Mouse (Mus musculus): ENCODE measurements at regions not wholly inside any gene's neighbourhood (a gene's known extent, or its start where the extent isn't known, plus 50 kb on each side); places are given as distances from the start of the nearest gene placed in this dataset.

DNA sequence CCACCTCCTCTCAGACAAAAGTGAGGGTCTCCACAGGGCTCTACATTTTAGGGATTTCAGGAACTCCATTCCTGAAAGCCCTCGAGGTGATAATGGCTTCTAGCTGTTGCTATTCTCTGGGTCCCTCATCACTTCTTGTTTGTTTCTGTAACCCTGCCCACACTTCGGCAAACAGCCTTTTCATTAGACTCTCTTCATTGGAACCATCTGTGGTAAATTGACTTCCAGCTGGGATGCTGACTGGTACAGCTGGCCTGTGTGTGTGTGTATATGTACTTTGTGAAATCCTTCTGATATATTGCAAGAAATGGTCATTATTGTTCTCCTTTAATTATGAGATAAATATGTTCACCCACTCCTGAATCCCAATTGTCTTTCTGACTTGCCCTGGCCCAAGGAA is 50.3 kb downstream of the Gm10192 start:
- no peaks in the 10 kb centered on the region for H3K36me3 ChIP-seq (ENCODE audit: control insufficient read depth, insufficient read depth, low read length)
- H3K9ac ChIP-seq (ENCODE audit: low read depth, low read length): no peak overlapping the region
- no peak overlapping the region for H3K4me2 ChIP-seq (replicated peaks; ENCODE audit: low read depth, low read length)
- no peaks in the 10 kb centered on the region for H3K9me3 ChIP-seq (ENCODE audit: control insufficient read depth, low read length)
- no peak for DNase-seq (ENCODE audit: low spot score)
- H3K27me3 ChIP-seq (ENCODE audit: control insufficient read depth, insufficient read depth, low read length): no peaks in the 10 kb centered on the region
- no peak for ATAC-seq (ENCODE audit: low FRiP score)
- no peak overlapping the region for H3K27ac ChIP-seq (ENCODE audit: low read depth, low read length)
- 40% methylated on average over 2 of the region's 2 CpGs for WGBS
- H3K4me3 ChIP-seq (ENCODE audit: low read depth, low read length): no peak overlapping the region
- no peaks in the 10 kb centered on the region for H3K4me1 ChIP-seq (replicated peaks; ENCODE audit: control insufficient read depth, insufficient read depth, low read length)

DNA sequence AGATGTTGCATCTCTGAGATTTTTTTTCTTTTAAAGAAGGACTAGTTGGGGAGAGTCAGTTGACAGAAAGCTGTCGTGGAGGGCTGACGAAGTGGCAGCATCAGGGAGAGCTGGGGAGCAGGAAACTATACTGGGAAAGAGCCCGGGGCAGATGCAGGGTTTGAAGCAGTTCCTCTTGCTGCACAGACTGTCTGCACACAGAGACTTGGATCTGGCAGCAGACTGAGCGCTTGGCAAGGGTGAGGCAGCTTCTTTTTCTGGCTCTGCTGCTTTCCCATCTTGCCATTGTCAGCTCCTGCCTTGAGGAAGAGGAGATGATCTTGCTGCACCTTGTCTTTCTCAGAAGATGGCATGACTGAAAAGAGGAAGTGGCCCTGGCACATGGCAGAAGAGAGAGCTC is 55.2 kb downstream of the Gm10192 start:
- DNase-seq (ENCODE audit: low spot score): no peak
- 62% methylated on average over 4 of the region's 4 CpGs for WGBS

DNA sequence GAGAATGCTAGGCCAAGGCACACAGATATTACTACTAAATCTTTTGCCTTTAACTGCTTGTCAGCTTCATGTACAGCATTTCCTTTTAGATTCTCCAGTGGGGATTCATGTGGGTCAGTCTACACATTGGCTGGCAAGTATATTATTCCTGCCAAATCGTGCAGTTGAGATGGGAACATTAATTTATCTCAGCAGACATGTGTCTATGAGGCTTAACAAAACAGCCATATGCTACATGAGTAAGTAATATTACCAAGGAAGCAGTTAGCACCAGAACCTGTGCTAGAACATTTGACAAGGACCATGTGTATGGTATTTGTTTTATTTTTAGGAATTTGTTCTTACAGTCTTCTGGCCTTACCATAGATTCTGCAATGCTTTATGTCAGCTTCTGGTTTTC is 59.1 kb downstream of the Gm10192 start:
- DNase-seq (ENCODE audit: low spot score) (no peak), ATAC-seq (ENCODE audit: low FRiP score) (no peak)
- 59% methylated on average over 1 of the region's 1 CpGs for WGBS
- no peaks in the 10 kb centered on the region for H3K27me3 ChIP-seq (ENCODE audit: control insufficient read depth, insufficient read depth, low read length)
- no peaks in the 10 kb centered on the region for H3K9me3 ChIP-seq (ENCODE audit: control insufficient read depth, low read length)
- no peaks in the 10 kb centered on the region for H3K4me1 ChIP-seq (replicated peaks; ENCODE audit: control insufficient read depth, insufficient read depth, low read length)
- no peak overlapping the region for H3K4me2 ChIP-seq (replicated peaks; ENCODE audit: low read depth, low read length)
- no peak overlapping the region for H3K9ac ChIP-seq (ENCODE audit: low read depth, low read length)
- H3K4me3 ChIP-seq (ENCODE audit: low read depth, low read length): no peak overlapping the region
- no peak overlapping the region for H3K27ac ChIP-seq (ENCODE audit: low read depth, low read length)
- no peaks in the 10 kb centered on the region for H3K36me3 ChIP-seq (ENCODE audit: control insufficient read depth, insufficient read depth, low read length)

More for the DNA sequence above, 55.2 kb downstream of the Gm10192 start:
- Histone ChIP-seq H3K36me3 (ENCODE audit: control insufficient read depth, insufficient read depth, low read length) (no peaks in the 10 kb centered on the region), H3K27ac (ENCODE audit: low read depth, low read length) (no peak overlapping the region), H3K27me3 (ENCODE audit: control insufficient read depth, insufficient read depth, low read length) (no peaks in the 10 kb centered on the region), H3K9ac (ENCODE audit: low read depth, low read length) (no peak overlapping the region), H3K4me2 (replicated peaks; ENCODE audit: low read depth, low read length) (no peak overlapping the region), H3K4me3 (ENCODE audit: low read depth, low read length) (no peak overlapping the region), H3K4me1 (replicated peaks; ENCODE audit: control insufficient read depth, insufficient read depth, low read length) (no peaks in the 10 kb centered on the region), H3K9me3 (ENCODE audit: control insufficient read depth, low read length) (no peaks in the 10 kb centered on the region)
- no peak for ATAC-seq (ENCODE audit: low FRiP score)

DNA sequence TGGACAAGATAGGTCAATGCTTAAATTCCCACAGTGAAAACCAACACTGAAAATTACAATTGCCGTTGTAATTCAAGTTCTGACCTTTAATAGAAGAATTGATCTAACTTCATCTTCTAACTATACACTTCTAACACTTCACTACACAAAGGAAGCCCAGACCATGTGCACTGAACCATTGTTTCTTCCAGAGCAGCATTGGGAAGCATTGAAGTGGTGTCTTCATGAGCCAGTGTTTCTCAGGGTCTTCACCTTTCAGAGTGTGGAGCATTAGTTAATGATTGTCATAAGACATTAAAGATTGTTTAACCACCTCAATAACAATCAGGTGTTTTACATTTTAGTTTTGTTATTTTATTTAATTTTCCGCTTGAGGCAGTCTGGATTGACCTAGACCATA is 61.0 kb downstream of the Gm10192 start:
- Histone ChIP-seq H3K4me1 (replicated peaks; ENCODE audit: control insufficient read depth, insufficient read depth, low read length) (no peaks in the 10 kb centered on the region), H3K27ac (ENCODE audit: low read depth, low read length) (no peak overlapping the region), H3K27me3 (ENCODE audit: control insufficient read depth, insufficient read depth, low read length) (no peaks in the 10 kb centered on the region), H3K9me3 (ENCODE audit: control insufficient read depth, low read length) (no peaks in the 10 kb centered on the region), H3K4me3 (ENCODE audit: low read depth, low read length) (no peak overlapping the region), H3K4me2 (replicated peaks; ENCODE audit: low read depth, low read length) (no peak overlapping the region), H3K9ac (ENCODE audit: low read depth, low read length) (no peak overlapping the region), H3K36me3 (ENCODE audit: control insufficient read depth, insufficient read depth, low read length) (no peaks in the 10 kb centered on the region)
- ATAC-seq (ENCODE audit: low FRiP score) (no peak), DNase-seq (ENCODE audit: low spot score) (no peak)
- 85% methylated on average over 2 of the region's 2 CpGs for WGBS

DNA sequence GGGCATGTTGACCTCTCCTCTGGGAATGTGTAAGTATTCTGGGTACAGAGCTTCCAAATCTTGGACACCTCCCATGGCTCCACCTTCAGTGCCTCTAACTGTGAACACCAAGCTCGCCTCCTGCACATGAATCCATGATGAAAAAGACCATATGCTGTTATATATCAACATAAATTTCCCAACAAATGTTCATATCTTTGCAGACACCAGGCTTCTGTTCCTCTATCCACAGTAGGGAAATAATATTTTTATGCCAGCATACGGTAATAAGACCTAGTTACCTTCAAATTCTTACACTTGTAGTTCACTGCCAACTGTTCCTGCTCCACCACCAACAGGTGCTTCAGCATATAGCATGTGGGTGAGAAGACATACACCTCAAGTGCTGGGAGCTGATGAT is 63.5 kb downstream of the Gm10192 start:
- H3K9me3 ChIP-seq (ENCODE audit: control insufficient read depth, low read length): no peaks in the 10 kb centered on the region
- DNase-seq (ENCODE audit: low spot score) (no peak), ATAC-seq (ENCODE audit: low FRiP score) (no peak)
- no peak overlapping the region for H3K27ac ChIP-seq (ENCODE audit: low read depth, low read length)
- H3K4me1 ChIP-seq (replicated peaks; ENCODE audit: control insufficient read depth, insufficient read depth, low read length): no peaks in the 10 kb centered on the region
- H3K4me3 ChIP-seq (ENCODE audit: low read depth, low read length): no peak overlapping the region
- no peak overlapping the region for H3K9ac ChIP-seq (ENCODE audit: low read depth, low read length)
- 95% methylated on average over 2 of the region's 2 CpGs for WGBS
- H3K36me3 ChIP-seq (ENCODE audit: control insufficient read depth, insufficient read depth, low read length): no peaks in the 10 kb centered on the region
- no peak overlapping the region for H3K4me2 ChIP-seq (replicated peaks; ENCODE audit: low read depth, low read length)
- H3K27me3 ChIP-seq (ENCODE audit: control insufficient read depth, insufficient read depth, low read length): no peaks in the 10 kb centered on the region

DNA sequence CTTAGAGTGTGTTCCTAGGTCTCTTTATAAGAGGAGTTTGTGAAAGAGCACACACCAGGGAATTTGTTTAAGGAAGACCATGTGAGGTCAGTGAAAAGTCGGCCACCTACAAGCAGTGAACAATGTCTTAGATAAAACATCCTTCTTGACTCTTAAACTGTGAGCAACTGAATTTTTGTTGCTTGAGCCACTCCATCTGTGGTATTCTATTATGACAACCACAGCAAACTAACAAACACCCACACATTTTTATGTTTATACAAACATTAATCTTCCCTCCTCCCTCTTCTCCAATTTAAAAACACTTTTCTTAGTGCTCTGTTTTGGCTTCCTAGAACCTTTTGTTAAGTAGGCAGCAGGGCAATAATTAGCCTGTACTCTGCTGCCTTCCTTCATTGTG is 66.0 kb downstream of the Gm10192 start:
- no peak overlapping the region for H3K4me3 ChIP-seq (ENCODE audit: low read depth, low read length)
- no peaks in the 10 kb centered on the region for H3K36me3 ChIP-seq (ENCODE audit: control insufficient read depth, insufficient read depth, low read length)
- WGBS: 79% methylated on average over 1 of the region's 1 CpGs
- no peaks in the 10 kb centered on the region for H3K4me1 ChIP-seq (replicated peaks; ENCODE audit: control insufficient read depth, insufficient read depth, low read length)
- H3K27ac ChIP-seq (ENCODE audit: low read depth, low read length): no peak overlapping the region
- no peak for DNase-seq (ENCODE audit: low spot score)
- no peak overlapping the region for H3K4me2 ChIP-seq (replicated peaks; ENCODE audit: low read depth, low read length)
- no peaks in the 10 kb centered on the region for H3K27me3 ChIP-seq (ENCODE audit: control insufficient read depth, insufficient read depth, low read length)
- no peak for ATAC-seq (ENCODE audit: low FRiP score)
- no peaks in the 10 kb centered on the region for H3K9me3 ChIP-seq (ENCODE audit: control insufficient read depth, low read length)
- no peak overlapping the region for H3K9ac ChIP-seq (ENCODE audit: low read depth, low read length)

DNA sequence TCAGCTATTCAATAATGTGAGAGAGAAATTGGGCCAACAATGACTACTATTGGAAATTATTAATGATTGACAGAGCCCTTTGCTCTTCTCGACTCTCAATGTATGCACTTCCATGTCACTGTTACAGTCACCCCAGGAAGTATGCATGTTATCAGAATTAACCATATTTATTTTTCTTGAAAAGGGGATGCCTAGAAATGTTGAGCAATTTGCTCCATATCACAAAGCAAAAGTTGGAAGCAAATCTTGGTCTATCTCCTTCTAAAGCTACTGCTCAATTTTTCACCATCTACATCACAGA is 80.3 kb downstream of the Gm10192 start:
- WGBS: 78% methylated on average over 1 of the region's 1 CpGs
- Histone ChIP-seq H3K4me3 (ENCODE audit: low read depth, low read length) (no peak overlapping the region), H3K9ac (ENCODE audit: low read depth, low read length) (no peak overlapping the region), H3K27ac (ENCODE audit: low read depth, low read length) (no peak overlapping the region), H3K4me1 (replicated peaks; ENCODE audit: control insufficient read depth, insufficient read depth, low read length) (no peaks in the 10 kb centered on the region), H3K9me3 (ENCODE audit: control insufficient read depth, low read length) (no peaks in the 10 kb centered on the region), H3K27me3 (ENCODE audit: control insufficient read depth, insufficient read depth, low read length) (no peaks in the 10 kb centered on the region), H3K36me3 (ENCODE audit: control insufficient read depth, insufficient read depth, low read length) (no peaks in the 10 kb centered on the region), H3K4me2 (replicated peaks; ENCODE audit: low read depth, low read length) (no peak overlapping the region)
- DNase-seq (ENCODE audit: low spot score) (no peak), ATAC-seq (ENCODE audit: low FRiP score) (no peak)

DNA sequence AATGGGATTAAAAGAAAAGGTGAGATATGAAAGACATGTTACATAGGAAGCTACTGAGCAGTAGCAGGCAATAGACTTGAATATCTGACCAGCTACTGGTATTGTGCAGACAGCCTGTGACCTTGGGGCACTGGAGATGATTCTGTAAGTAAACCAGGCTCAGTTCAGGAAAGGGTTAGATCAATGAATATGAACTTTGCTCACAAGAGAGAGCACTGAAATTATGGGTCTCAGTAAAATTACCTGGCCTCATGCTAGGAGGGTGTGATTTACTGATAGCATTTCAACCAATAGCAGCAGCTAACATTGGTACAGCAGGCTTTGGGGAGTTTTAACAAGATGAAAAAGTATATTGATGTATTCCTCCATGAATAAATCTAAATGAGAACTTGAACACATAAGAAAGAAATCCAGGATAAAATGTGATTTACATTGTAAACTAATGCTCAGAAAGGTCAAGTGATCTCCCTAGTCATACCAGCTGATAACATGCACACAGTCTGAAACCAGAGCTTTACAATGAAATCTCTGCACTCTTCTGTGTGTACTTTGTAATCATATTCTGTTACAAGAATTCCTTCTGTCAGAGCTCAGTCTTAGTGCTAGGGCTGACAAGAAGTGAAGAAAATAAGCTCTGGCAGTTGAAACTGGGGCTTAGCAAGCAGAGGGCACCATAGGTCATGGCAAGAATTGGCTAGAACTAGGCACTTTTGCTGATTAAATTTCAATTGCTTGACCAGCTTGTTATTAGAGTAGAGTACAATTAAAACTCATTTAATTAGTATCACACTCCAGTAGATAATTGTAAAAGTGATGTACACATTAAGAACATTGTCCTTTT is 80.8 kb downstream of the Gm10192 start:
- no peaks in the 10 kb centered on the region for H3K27me3 ChIP-seq (ENCODE audit: control insufficient read depth, insufficient read depth, low read length)
- no peak overlapping the region for H3K27ac ChIP-seq (ENCODE audit: low read depth, low read length)
- H3K9me3 ChIP-seq (ENCODE audit: control insufficient read depth, low read length): no peaks in the 10 kb centered on the region
- no peak overlapping the region for H3K4me2 ChIP-seq (replicated peaks; ENCODE audit: low read depth, low read length)
- H3K9ac ChIP-seq (ENCODE audit: low read depth, low read length): no peak overlapping the region
- H3K4me1 ChIP-seq (replicated peaks; ENCODE audit: control insufficient read depth, insufficient read depth, low read length): no peaks in the 10 kb centered on the region
- H3K4me3 ChIP-seq (ENCODE audit: low read depth, low read length): no peak overlapping the region
- DNase-seq (ENCODE audit: low spot score): no peak
- H3K36me3 ChIP-seq (ENCODE audit: control insufficient read depth, insufficient read depth, low read length): no peaks in the 10 kb centered on the region
- ATAC-seq (ENCODE audit: low FRiP score): no peak

DNA sequence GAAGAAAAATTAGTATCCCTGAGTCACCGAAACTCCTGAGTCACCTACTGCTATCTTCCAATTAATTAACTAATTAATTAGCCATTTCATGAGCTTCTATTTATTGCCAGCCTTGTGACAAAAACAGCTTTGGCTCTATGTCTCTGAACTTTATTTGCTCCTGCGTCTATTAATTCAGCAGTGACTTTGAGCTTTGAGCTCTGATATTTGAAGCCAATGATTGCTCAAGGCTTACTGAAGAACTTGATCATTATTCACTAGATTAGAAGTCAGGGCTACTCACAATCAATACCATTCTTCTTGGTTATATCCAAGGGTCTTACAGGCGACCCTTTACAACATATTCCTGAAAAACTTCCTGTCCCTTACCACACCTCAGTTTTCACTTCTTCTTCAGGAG is 83.2 kb downstream of the Gm10192 start:
- Histone ChIP-seq H3K27me3 (ENCODE audit: control insufficient read depth, insufficient read depth, low read length) (no peaks in the 10 kb centered on the region), H3K4me2 (replicated peaks; ENCODE audit: low read depth, low read length) (no peak overlapping the region), H3K4me1 (replicated peaks; ENCODE audit: control insufficient read depth, insufficient read depth, low read length) (no peaks in the 10 kb centered on the region), H3K27ac (ENCODE audit: low read depth, low read length) (no peak overlapping the region), H3K9ac (ENCODE audit: low read depth, low read length) (no peak overlapping the region), H3K36me3 (ENCODE audit: control insufficient read depth, insufficient read depth, low read length) (no peaks in the 10 kb centered on the region), H3K4me3 (ENCODE audit: low read depth, low read length) (no peak overlapping the region), H3K9me3 (ENCODE audit: control insufficient read depth, low read length) (no peaks in the 10 kb centered on the region)
- DNase-seq (ENCODE audit: low spot score) (no peak), ATAC-seq (ENCODE audit: low FRiP score) (no peak)
- 82% methylated on average over 3 of the region's 3 CpGs for WGBS

Measured in hindbrain, embryonic 11.5 days (tissue).